30 mouse cellular contexts compared by ENCODE assay signal in genomic region chr13:98121124-98121470, GRCm38 (mm10).
DNase-seq lines count a peak whose midpoint lies in the region; ATAC-seq and TF ChIP-seq lines count a peak whose summit lies in the region.
"Had no signal": no experiment of that assay in that cellular context is flagged by ENCODE, and none has a peak within 500 bp of the region (broad histone marks: within the 10 kb centered on the region; RNA-seq: fewer than 3 reads in every experiment).

No protein-coding gene starts in this region.

- no peaks in the 10 kb centered on the region for H3K27me3 ChIP-seq in embryonic facial prominence, embryonic 14.5 days (replicated peaks; ENCODE audit: control insufficient read depth, insufficient read depth, low read length)
- no peaks in the 10 kb centered on the region for H3K27me3 ChIP-seq in embryonic facial prominence, embryonic 10.5 days (replicated peaks; ENCODE audit: low read depth, poor library complexity, severe bottlenecking)
- no peaks in the 10 kb centered on the region for H3K27me3 ChIP-seq in heart, embryonic 16.5 days (ENCODE audit: control insufficient read depth, insufficient read depth, low read length)
- H3K27me3 ChIP-seq: CH12.LX; limb, embryonic 15.5 days; neural tube, embryonic 15.5 days had no signal

- peaks cover 3% of the 10 kb centered on the region; the same call in 1 of the 2 replicates for H3K4me1 ChIP-seq in embryonic facial prominence, embryonic 14.5 days (ENCODE audit: control insufficient read depth, insufficient read depth, low read length)
- peaks cover 34% of the 10 kb centered on the region for H3K4me1 ChIP-seq in embryonic facial prominence, embryonic 10.5 days
- H3K4me1 ChIP-seq in heart, embryonic 16.5 days (ENCODE audit: control insufficient read depth, insufficient read depth, low read length), result peaks cover 22% of the 10 kb centered on the region
- H3K4me1 ChIP-seq in brown adipose tissue, adult 24 weeks (ENCODE audit: control insufficient read depth, insufficient read depth, insufficient read length, low read length), result peaks cover 48% of the 10 kb centered on the region
- H3K4me1 ChIP-seq: limb, embryonic 15.5 days; neural tube, embryonic 15.5 days had no signal

- TF ChIP-seq CTCF in layer of hippocampus, adult 2 months (conservative IDR thresholded peaks at IDR 0.05), result no peak

- H3K9me3 ChIP-seq in embryonic facial prominence, embryonic 14.5 days (ENCODE audit: control insufficient read depth, low read length), result peaks cover 3% of the 10 kb centered on the region; the same call in 1 of the 2 replicates
- no peaks in the 10 kb centered on the region for H3K9me3 ChIP-seq in embryonic facial prominence, embryonic 10.5 days
- H3K9me3 ChIP-seq in heart, embryonic 16.5 days (replicated peaks; ENCODE audit: control insufficient read depth, low read length), result no peaks in the 10 kb centered on the region
- H3K9me3 ChIP-seq: limb, embryonic 10.5 days; limb, embryonic 15.5 days; liver, embryonic 13.5 days; neural tube, embryonic 15.5 days had no signal

- no peak overlapping the region for H3K4me3 ChIP-seq in embryonic facial prominence, embryonic 14.5 days (ENCODE audit: low read depth, low read length)
- H3K4me3 ChIP-seq in embryonic facial prominence, embryonic 10.5 days, result no peak overlapping the region
- no peak overlapping the region for H3K4me3 ChIP-seq in heart, embryonic 16.5 days (ENCODE audit: low read length)
- no peak overlapping the region for H3K4me3 ChIP-seq in layer of hippocampus, adult 2 months
- no peak overlapping the region for H3K4me3 ChIP-seq in brown adipose tissue, adult 24 weeks (ENCODE audit: insufficient read depth, low read depth, low read length)
- H3K4me3 ChIP-seq: limb, embryonic 10.5 days; limb, embryonic 15.5 days; liver, embryonic 13.5 days; neural tube, embryonic 15.5 days had no signal

- H3K27ac ChIP-seq in embryonic facial prominence, embryonic 14.5 days (replicated peaks; ENCODE audit: low read depth, low read length), result 0 out of 2 replicates have a peak overlapping the region, but pooled peaks have one; percentile 12
- H3K27ac ChIP-seq in embryonic facial prominence, embryonic 10.5 days (replicated peaks), result no peak overlapping the region
- peak overlapping the region; percentile 14 for H3K27ac ChIP-seq in heart, embryonic 16.5 days (ENCODE audit: low read length)
- H3K27ac ChIP-seq in layer of hippocampus, adult 2 months, result peak overlapping the region; percentile 39; the same call in 1 of the 2 replicates
- peak overlapping the region; percentile 26 for H3K27ac ChIP-seq in brown adipose tissue, adult 24 weeks (replicated peaks; ENCODE audit: low read depth, low read length)
- H3K27ac ChIP-seq: hindbrain, embryonic 14.5 days; limb, embryonic 10.5 days; limb, embryonic 15.5 days; liver, embryonic 13.5 days; macrophage; neural tube, embryonic 15.5 days had no signal

- ATAC-seq in embryonic facial prominence, embryonic 14.5 days (ENCODE audit: low read depth), result no peak
- ATAC-seq in heart, embryonic 16.5 days (replicated peaks; ENCODE audit: extremely low read depth, insufficient read depth, low FRiP score), result no peak
- ATAC-seq: activated CD4-positive, CD25-positive, alpha-beta regulatory T cell, adult 4 months; forebrain, embryonic 14.5 days; intestine, postnatal 0 days had no signal

- no peak for DNase-seq in embryonic facial prominence, embryonic 14.5 days (ENCODE audit: low spot score)
- no peak for DNase-seq in embryonic facial prominence, embryonic 10.5 days (ENCODE audit: low spot score)
- DNase-seq in heart, adult 18-20 months, result no peak
- DNase-seq in layer of hippocampus, adult 2 months (ENCODE audit: low spot score in 2 of 2), result no peak
- DNase-seq in layer of hippocampus, adult 8-10 months (ENCODE audit: low spot score in 2 of 2), result no peak
- DNase-seq in spleen, postnatal 4 days (ENCODE audit: low spot score in 2 of 2), result no peak
- DNase-seq: adrenal gland, adult 2 months; adrenal gland, postnatal 36 days; cerebellum, adult 2 months; cerebellum, postnatal 14 days; gastrocnemius, postnatal 36 days; heart, postnatal 14 days; kidney, postnatal 4 days; layer of hippocampus, adult 9-11 months; liver, embryonic 13.5 days; lung, adult 2 months; midbrain, embryonic 14.5 days; retina, postnatal 1 day; right cerebral cortex, postnatal 14 days had no signal

- H3K4me2 ChIP-seq in embryonic facial prominence, embryonic 14.5 days (ENCODE audit: low read depth, low read length), result no peak overlapping the region
- H3K4me2 ChIP-seq in heart, embryonic 16.5 days (ENCODE audit: low read depth, low read length), result no peak overlapping the region
- H3K4me2 ChIP-seq: hindbrain, embryonic 14.5 days; limb, embryonic 15.5 days; liver, embryonic 13.5 days; neural tube, embryonic 15.5 days had no signal

- no peak overlapping the region for H3K9ac ChIP-seq in embryonic facial prominence, embryonic 14.5 days (ENCODE audit: low read depth, low read length)
- no peak overlapping the region for H3K9ac ChIP-seq in heart, embryonic 16.5 days (ENCODE audit: low read length)
- H3K9ac ChIP-seq: hindbrain, embryonic 14.5 days; limb, embryonic 15.5 days; liver, embryonic 13.5 days; neural tube, embryonic 15.5 days had no signal

- 91% methylated on average over 4 of the region's 4 CpGs for WGBS in embryonic facial prominence, embryonic 14.5 days
- WGBS in embryonic facial prominence, embryonic 10.5 days, result 90% methylated on average over 4 of the region's 4 CpGs
- 86% methylated on average over 4 of the region's 4 CpGs for WGBS in heart, embryonic 16.5 days

- no peaks in the 10 kb centered on the region for H3K36me3 ChIP-seq in embryonic facial prominence, embryonic 14.5 days (ENCODE audit: control insufficient read depth, insufficient read depth, low read length)
- no peaks in the 10 kb centered on the region for H3K36me3 ChIP-seq in embryonic facial prominence, embryonic 10.5 days (replicated peaks)
- no peaks in the 10 kb centered on the region for H3K36me3 ChIP-seq in heart, embryonic 16.5 days (ENCODE audit: control insufficient read depth, insufficient read depth)
- H3K36me3 ChIP-seq: limb, embryonic 10.5 days; limb, embryonic 15.5 days; liver, embryonic 13.5 days; neural tube, embryonic 15.5 days had no signal
